Mouse (Mus musculus) liver, embryonic 16.5 days (tissue): ENCODE data around the gene Gm12166. TPM values are rescaled to one million over a fixed set of nuclear protein-coding genes. Genes with fewer than 3 reads are reported as not detected.

Experiments used
- ATAC-seq: fragments of 200-750 bp; cut with Nextera tagmentation; 2 replicates; pipeline ENCODE4 v1.8.0; 2017; ENCODE audit warnings: low read depth, mild to moderate bottlenecking, moderate number of reproducible peaks, moderate library complexity
- H3K27ac ChIP-seq: fragments of 300-500 bp; sonication (generic); 2 replicates; pipeline ENCODE4 v1.5.1; 2014; ENCODE audit warnings: mild to moderate bottlenecking, low read length
- H3K27me3 ChIP-seq: fragments of 300-500 bp; sonication (generic); 2 replicates; pipeline ENCODE4 v1.6.1; 2014; ENCODE audit warnings: low read depth, low read length, mixed read lengths; ENCODE audit not compliant: control insufficient read depth, insufficient read depth
- H3K36me3 ChIP-seq: fragments of 300-500 bp; sonication (generic); 2 replicates; pipeline ENCODE4 v1.6.1; 2014; ENCODE audit warnings: mild to moderate bottlenecking; ENCODE audit not compliant: control insufficient read depth, insufficient read depth
- H3K4me1 ChIP-seq: fragments of 300-500 bp; sonication (generic); 2 replicates; pipeline ENCODE4 v1.6.1; 2014; ENCODE audit warnings: low read depth, low read length, mixed read lengths; ENCODE audit not compliant: control insufficient read depth
- H3K4me2 ChIP-seq: fragments of 300-500 bp; sonication (generic); 2 replicates; pipeline ENCODE4 v1.6.1; 2014; ENCODE audit warnings: low read depth, low read length, mixed read lengths
- H3K4me3 ChIP-seq: fragments of 300-500 bp; sonication (generic); 2 replicates; pipeline ENCODE4 v1.5.1; 2014; ENCODE audit warnings: low read depth, mild to moderate bottlenecking, low read length
- H3K9ac ChIP-seq: fragments of 300-500 bp; sonication (generic); 2 replicates; pipeline ENCODE4 v1.6.1; 2014; ENCODE audit warnings: low read depth, low read length
- H3K9me3 ChIP-seq: fragments of 300-500 bp; sonication (generic); replicated peaks from 2 replicates; pipeline ENCODE4 v1.6.1; 2016; ENCODE audit warnings: low read length; ENCODE audit not compliant: control insufficient read depth
- WGBS: fragments of 180-500 bp; shearing (Covaris S2); extraction: QIAGEN DNeasy Blood & Tissue Kit; methylation state at CpG from one replicate; pipeline ENCODE4 v1.1.7; 2014; ENCODE audit not compliant: insufficient replicate concordance; 5-methylcytosine and 5-hydroxymethylcytosine counted together
- polyA plus RNA-seq: library from polyadenylated mRNA; unstranded; fragments of >200 nt; fragmentation: Nextera tagmentation; extraction: Ambion mirVana; gene quantifications from 2 replicates; pipeline ENCODE4 v1.2.1, GENCODE M21; 2015

Gm12166 gene
- polyA plus RNA-seq, 1 experiment from 2014 or later: 2.9 TPM

DNA sequence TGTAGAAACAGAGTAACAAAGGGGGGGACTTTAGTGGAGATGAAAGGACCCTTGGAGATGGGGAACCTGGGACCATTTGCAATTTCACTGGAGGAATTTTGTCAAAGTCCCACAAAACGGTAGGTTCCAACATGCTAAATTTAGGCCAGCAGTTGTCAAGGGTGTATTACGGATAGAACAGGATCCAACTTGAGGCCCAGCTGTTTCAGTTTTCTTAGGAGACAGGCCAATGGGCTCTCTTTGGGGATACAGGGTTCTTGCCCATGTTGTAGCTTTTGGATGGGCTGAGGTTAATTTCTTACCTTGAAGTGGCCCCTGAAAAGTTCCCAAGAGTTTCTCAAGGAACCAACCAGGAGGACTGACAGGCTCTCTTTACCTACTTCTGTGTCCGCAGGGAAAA, 4.9 kb downstream of the Gm12166 start:
- no peaks in the 10 kb centered on the region for H3K36me3 ChIP-seq
- no peak overlapping the region for H3K27ac ChIP-seq
- 76% methylated on average over 3 of the region's 3 CpGs for WGBS
- no peak overlapping the region for H3K9ac ChIP-seq
- no peaks in the 10 kb centered on the region for H3K9me3 ChIP-seq
- H3K4me1 ChIP-seq: no peaks in the 10 kb centered on the region
- no peak overlapping the region for H3K4me3 ChIP-seq
- no peaks in the 10 kb centered on the region for H3K27me3 ChIP-seq
- ATAC-seq: no peak
- H3K4me2 ChIP-seq: no peak overlapping the region

- no peak overlapping the region for H3K4me3 ChIP-seq
- no peak overlapping the region for H3K4me2 ChIP-seq
- whole genome bisulfite sequencing: 70% methylated on average over 5 of the region's 5 CpGs
- no peaks in the 10 kb centered on the region for H3K9me3 ChIP-seq
- H3K27me3 ChIP-seq: no peaks in the 10 kb centered on the region
- no peak overlapping the region for H3K9ac ChIP-seq
- no peak for ATAC-seq
- no peaks in the 10 kb centered on the region for H3K4me1 ChIP-seq
- no peaks in the 10 kb centered on the region for H3K36me3 ChIP-seq
- H3K27ac ChIP-seq: no peak overlapping the region
Measured at GRCm38 (mm10) chr11:46044781-46045180, 7.3 kb downstream of the Gm12166 start.

DNA sequence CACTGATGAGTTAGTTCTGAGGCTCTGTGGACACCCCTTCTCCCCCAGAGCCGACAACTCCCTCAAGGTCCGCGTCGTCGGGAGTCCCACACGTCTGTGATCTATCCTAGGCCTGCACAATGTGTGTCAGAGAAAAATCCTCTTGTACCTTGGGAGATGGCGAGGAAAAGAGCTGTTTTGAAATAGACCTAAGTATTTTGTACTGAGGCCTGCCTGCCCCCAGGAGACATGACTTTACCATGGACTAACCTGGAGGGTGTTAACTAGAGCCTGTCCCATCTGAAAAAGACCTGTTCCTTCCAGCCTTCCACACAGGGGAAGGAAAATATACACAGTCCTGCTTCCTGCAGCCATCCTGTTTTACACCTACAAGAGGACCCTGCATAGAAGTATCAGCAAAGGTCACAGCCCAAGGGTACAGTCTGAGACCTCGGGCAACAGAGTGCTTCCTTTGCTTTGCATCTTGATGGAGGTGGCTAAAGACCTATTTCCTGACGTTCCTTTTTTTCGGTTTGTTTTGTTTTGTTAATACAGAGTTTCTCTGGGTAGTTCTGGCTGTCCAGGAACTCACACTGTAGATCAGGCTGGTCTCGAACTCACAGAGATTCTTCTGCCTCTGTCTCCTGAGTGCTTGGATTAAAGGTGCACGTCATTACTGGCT, 10.4 kb downstream of the Gm12166 start:
- Histone ChIP-seq H3K4me1 (peaks cover 3% of the 10 kb centered on the region), H3K27me3 (no peaks in the 10 kb centered on the region), H3K27ac (no peak overlapping the region), H3K4me3 (no peak overlapping the region), H3K4me2 (no peak overlapping the region), H3K9ac (no peak overlapping the region), H3K36me3 (no peaks in the 10 kb centered on the region), H3K9me3 (no peaks in the 10 kb centered on the region)
- WGBS: 53% methylated on average over 12 of the region's 12 CpGs
- no peak for ATAC-seq

GRCm38 (mm10) chr11:46040841-46041556, 11.1 kb downstream of the Gm12166 start:
- WGBS: 65% methylated on average over 9 of the region's 9 CpGs
- Histone ChIP-seq H3K4me3 (no peak overlapping the region), H3K27me3 (no peaks in the 10 kb centered on the region), H3K4me1 (peaks cover 3% of the 10 kb centered on the region), H3K36me3 (no peaks in the 10 kb centered on the region), H3K4me2 (no peak overlapping the region), H3K9ac (no peak overlapping the region), H3K9me3 (no peaks in the 10 kb centered on the region), H3K27ac (no peak overlapping the region)
- ATAC-seq: no peak

- 48% methylated on average over 11 of the region's 11 CpGs for WGBS
- no peak overlapping the region for H3K27ac ChIP-seq
- H3K4me1 ChIP-seq: peaks cover 3% of the 10 kb centered on the region
- H3K9ac ChIP-seq: no peak overlapping the region
- ATAC-seq: 0 out of 2 replicates have a peak, but pooled peaks have one; percentile 30
- H3K9me3 ChIP-seq: no peaks in the 10 kb centered on the region
- H3K27me3 ChIP-seq: no peaks in the 10 kb centered on the region
- no peak overlapping the region for H3K4me2 ChIP-seq
- H3K36me3 ChIP-seq: no peaks in the 10 kb centered on the region
- no peak overlapping the region for H3K4me3 ChIP-seq
Measured at GRCm38 (mm10) chr11:46039335-46039734, 12.8 kb downstream of the Gm12166 start.

- no peak overlapping the region for H3K4me2 ChIP-seq
- H3K4me1 ChIP-seq: peaks cover 3% of the 10 kb centered on the region
- ATAC-seq: no peak
- no peak overlapping the region for H3K4me3 ChIP-seq
- no peaks in the 10 kb centered on the region for H3K36me3 ChIP-seq
- no peak overlapping the region for H3K9ac ChIP-seq
- no peaks in the 10 kb centered on the region for H3K27me3 ChIP-seq
- no peaks in the 10 kb centered on the region for H3K9me3 ChIP-seq
- H3K27ac ChIP-seq: no peak overlapping the region
- WGBS: 68% methylated on average over 15 of the region's 15 CpGs
Measured at GRCm38 (mm10) chr11:46038901-46039300, 13.2 kb downstream of the Gm12166 start.

DNA sequence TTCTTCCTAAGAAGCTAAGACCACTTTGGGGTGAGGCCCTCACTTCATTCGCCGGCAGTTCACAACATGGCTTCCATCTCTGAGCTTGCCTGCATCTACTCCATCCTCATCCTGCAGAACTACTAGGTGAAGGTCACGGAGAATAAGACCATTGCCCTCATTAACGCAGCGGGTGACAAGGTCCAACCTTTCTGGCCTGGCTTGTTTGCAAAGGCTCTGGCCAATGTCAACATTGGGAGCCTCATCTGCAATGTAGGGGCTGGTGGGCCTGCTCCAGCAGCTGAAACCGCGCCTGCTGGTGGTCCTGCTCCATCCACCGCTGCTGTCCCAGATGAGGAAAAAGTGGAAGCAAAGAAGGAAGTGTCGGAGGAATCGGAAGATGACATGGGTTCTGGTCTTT, 15.7 kb downstream of the Gm12166 start:
- WGBS: 71% methylated on average over 10 of the region's 10 CpGs
- no peak overlapping the region for H3K4me3 ChIP-seq

DNA sequence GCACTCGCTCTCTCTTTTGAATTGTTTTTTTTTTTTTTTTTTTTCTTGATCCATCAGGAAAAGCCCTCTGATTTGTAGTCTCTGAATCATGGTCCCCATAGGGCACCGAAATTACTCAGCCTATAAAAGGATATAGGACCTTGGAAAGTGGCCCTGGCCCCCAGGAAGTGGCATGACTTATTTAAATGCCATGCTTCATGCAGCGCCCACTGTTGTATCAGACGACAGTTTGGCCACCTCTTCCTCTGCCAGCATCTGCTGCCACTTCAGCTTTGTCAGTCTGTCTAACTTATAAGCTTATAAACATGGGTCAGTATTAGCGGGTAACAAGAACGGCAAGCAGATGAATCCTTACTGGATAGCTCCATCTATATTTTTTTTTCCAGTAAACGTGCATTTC, 19.2 kb downstream of the Gm12166 start:
- Histone ChIP-seq H3K4me3 (no peak overlapping the region), H3K36me3 (no peaks in the 10 kb centered on the region)
- 62% methylated on average over 7 of the region's 7 CpGs for WGBS

More for the DNA sequence above, 15.7 kb downstream of the Gm12166 start:
- Histone ChIP-seq H3K27ac (no peak overlapping the region), H3K9ac (no peak overlapping the region), H3K27me3 (no peaks in the 10 kb centered on the region), H3K4me2 (no peak overlapping the region), H3K4me1 (peaks cover 3% of the 10 kb centered on the region), H3K9me3 (no peaks in the 10 kb centered on the region), H3K36me3 (no peaks in the 10 kb centered on the region)
- ATAC-seq: no peak

GRCm38 (mm10) chr11:46031470-46031869, 20.7 kb downstream of the Gm12166 start:
- Histone ChIP-seq H3K4me2 (no peak overlapping the region), H3K36me3 (no peaks in the 10 kb centered on the region), H3K9ac (no peak overlapping the region), H3K9me3 (no peaks in the 10 kb centered on the region), H3K27me3 (no peaks in the 10 kb centered on the region), H3K4me1 (no peaks in the 10 kb centered on the region), H3K27ac (no peak overlapping the region), H3K4me3 (no peak overlapping the region)
- 25% methylated on average over 3 of the region's 3 CpGs for WGBS
- no peak for ATAC-seq

More for the DNA sequence above, 19.2 kb downstream of the Gm12166 start:
- no peaks in the 10 kb centered on the region for H3K27me3 ChIP-seq
- no peak overlapping the region for H3K4me2 ChIP-seq
- H3K27ac ChIP-seq: no peak overlapping the region
- no peak overlapping the region for H3K9ac ChIP-seq
- no peaks in the 10 kb centered on the region for H3K4me1 ChIP-seq
- no peak for ATAC-seq
- no peaks in the 10 kb centered on the region for H3K9me3 ChIP-seq
